19 mouse cellular contexts compared by ENCODE assay signal in genomic region chr5:16724820-16725219, GRCm38 (mm10).
"Had no signal": no experiment of that assay in that cellular context is flagged by ENCODE, and none has a peak within 500 bp of the region (broad histone marks: within the 10 kb centered on the region; RNA-seq: fewer than 3 reads in every experiment).

No protein-coding gene starts in this region.

- H3K27ac ChIP-seq: kidney, embryonic 15.5 days; left cerebral cortex, adult 2 months; limb, embryonic 13.5 days; liver, embryonic 13.5 days; midbrain, embryonic 12.5 days; neural tube, embryonic 13.5 days; stomach, postnatal 0 days had no signal

- H3K9ac ChIP-seq: kidney, embryonic 15.5 days; limb, embryonic 13.5 days; liver, embryonic 13.5 days; midbrain, embryonic 12.5 days; neural tube, embryonic 13.5 days had no signal

- H3K9me3 ChIP-seq: kidney, embryonic 15.5 days; limb, embryonic 13.5 days; liver, embryonic 13.5 days; midbrain, embryonic 12.5 days; neural tube, embryonic 13.5 days had no signal

- H3K4me1 ChIP-seq: kidney, embryonic 15.5 days; limb, embryonic 13.5 days; liver, embryonic 13.5 days; midbrain, embryonic 12.5 days; neural tube, embryonic 13.5 days had no signal

- H3K27me3 ChIP-seq: kidney, embryonic 15.5 days; limb, embryonic 13.5 days; liver, embryonic 13.5 days; midbrain, embryonic 12.5 days; neural tube, embryonic 13.5 days had no signal

- ATAC-seq: midbrain, embryonic 16.5 days had no signal

- H3K4me3 ChIP-seq: kidney, embryonic 15.5 days; left cerebral cortex, adult 2 months; limb, embryonic 13.5 days; liver, embryonic 13.5 days; midbrain, embryonic 12.5 days; myocyte; neural tube, embryonic 13.5 days had no signal

- DNase-seq: kidney, adult 11 months; kidney, adult 8-10 months; kidney, postnatal 10 days; kidney, postnatal 36 days; layer of hippocampus, postnatal 36 days; left cerebral cortex, postnatal 4 days; liver, embryonic 13.5 days; lung, adult 2 months; lung, postnatal 14 days; lung, postnatal 4 days; thymus, postnatal 25 days had no signal

- H3K36me3 ChIP-seq: kidney, embryonic 15.5 days; limb, embryonic 13.5 days; liver, embryonic 13.5 days; midbrain, embryonic 12.5 days; neural tube, embryonic 13.5 days had no signal

- H3K4me2 ChIP-seq: kidney, embryonic 15.5 days; limb, embryonic 13.5 days; liver, embryonic 13.5 days; midbrain, embryonic 12.5 days; neural tube, embryonic 13.5 days had no signal
